Mouse (Mus musculus) neural tube, embryonic 14.5 days (tissue): Measurements from ENCODE around the gene Scgb3a1. TPM values are rescaled to one million over a fixed set of nuclear protein-coding genes. Genes with fewer than 3 reads are reported as not detected.

ENCODE experiments used
- ATAC-seq: fragments of 200-750 bp; cut with Nextera tagmentation; 2 replicates; pipeline ENCODE4 v1.8.0; 2017; ENCODE audit warnings: low read depth, mild to moderate bottlenecking, moderate TSS enrichment, moderate library complexity
- H3K27ac ChIP-seq: fragments of 300-500 bp; sonication (generic); 2 replicates; pipeline ENCODE4 v1.5.1; 2014; ENCODE audit warnings: low read depth, mild to moderate bottlenecking, control low read depth, low read length, moderate library complexity, mixed read lengths
- H3K27me3 ChIP-seq: fragments of 300-500 bp; sonication (generic); 2 replicates; pipeline ENCODE4 v1.6.1; 2014; ENCODE audit warnings: low read length; ENCODE audit not compliant: control insufficient read depth, insufficient read depth
- H3K36me3 ChIP-seq: fragments of 300-500 bp; sonication (generic); 2 replicates; pipeline ENCODE4 v1.6.1; 2014; ENCODE audit warnings: low read length, mixed read lengths; ENCODE audit not compliant: control insufficient read depth, insufficient read depth
- H3K4me1 ChIP-seq: fragments of 300-500 bp; sonication (generic); 2 replicates; pipeline ENCODE4 v1.6.1; 2014; ENCODE audit warnings: low read length; ENCODE audit not compliant: control insufficient read depth, insufficient read depth
- H3K4me2 ChIP-seq: fragments of 300-500 bp; sonication (generic); 2 replicates; pipeline ENCODE4 v1.6.1; 2014; ENCODE audit warnings: mild to moderate bottlenecking, low read depth, low read length, control low read depth
- H3K4me3 ChIP-seq: fragments of 300-500 bp; sonication (generic); 2 replicates; pipeline ENCODE4 v1.5.1; 2014; ENCODE audit warnings: low read depth, low read length, control low read depth, mixed read lengths
- H3K9ac ChIP-seq: fragments of 300-500 bp; sonication (generic); replicated peaks from 2 replicates; pipeline ENCODE4 v1.6.1; 2014; ENCODE audit warnings: low read depth, mild to moderate bottlenecking, control low read depth, low read length, mixed read lengths
- H3K9me3 ChIP-seq: fragments of 300-500 bp; sonication (generic); 2 replicates; pipeline ENCODE4 v1.6.1; 2016; ENCODE audit warnings: low read length; ENCODE audit not compliant: control insufficient read depth
- WGBS: fragments of 180-500 bp; shearing (Covaris S2); extraction: QIAGEN DNeasy Blood & Tissue Kit; methylation state at CpG from one replicate; pipeline ENCODE4 v1.1.7; 2014; 5-methylcytosine and 5-hydroxymethylcytosine counted together
- polyA plus RNA-seq: library from polyadenylated mRNA; unstranded; fragments of >200 nt; fragmentation: Nextera tagmentation; extraction: Ambion mirVana; gene quantifications from 2 replicates; pipeline ENCODE4 v1.2.1, GENCODE M21; 2014

Scgb3a1 gene
- not detected in 2 replicates for polyA plus RNA-seq

DNA sequence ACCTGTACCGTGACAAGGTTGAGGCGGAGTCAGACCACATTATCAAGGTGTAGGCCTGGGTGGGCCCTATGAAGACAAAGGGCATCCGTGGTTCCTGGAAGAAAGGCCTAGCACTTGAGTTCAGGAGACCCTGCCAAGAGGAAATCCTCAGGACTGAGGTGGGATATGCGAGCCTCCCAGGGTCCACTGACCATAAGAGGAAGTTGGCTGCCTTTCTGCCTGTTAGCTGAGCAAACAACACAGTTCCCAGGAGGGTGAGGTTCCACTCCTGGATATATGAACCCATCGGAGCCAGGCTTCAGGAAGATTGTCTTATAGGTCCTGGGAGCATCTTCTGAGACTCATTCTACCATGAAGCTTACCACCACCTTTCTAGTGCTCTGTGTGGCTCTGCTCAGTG, at the start of gene Scgb3a1:
TSS of gene Scgb3a1 (plus strand) at position 301 of the 400 bp plus-strand sequence.
- no peak within 1 kb of the TSS for H3K9ac ChIP-seq
- H3K27ac ChIP-seq = no peak within 1 kb of the TSS
- H3K27me3 ChIP-seq = no peaks in the 10 kb centered on the region
- 0 out of 2 replicates have a peak, but pooled peaks cover under 1% of the 10 kb centered on the region for H3K36me3 ChIP-seq
- no peak for ATAC-seq
- H3K9me3 ChIP-seq = no peaks in the 10 kb centered on the region
- 89% methylated on average over 5 of the region's 5 CpGs for WGBS
- H3K4me3 ChIP-seq = no peak within 1 kb of the TSS
- H3K4me2 ChIP-seq = no peak within 1 kb of the TSS
- no peaks in the 10 kb centered on the region for H3K4me1 ChIP-seq

DNA sequence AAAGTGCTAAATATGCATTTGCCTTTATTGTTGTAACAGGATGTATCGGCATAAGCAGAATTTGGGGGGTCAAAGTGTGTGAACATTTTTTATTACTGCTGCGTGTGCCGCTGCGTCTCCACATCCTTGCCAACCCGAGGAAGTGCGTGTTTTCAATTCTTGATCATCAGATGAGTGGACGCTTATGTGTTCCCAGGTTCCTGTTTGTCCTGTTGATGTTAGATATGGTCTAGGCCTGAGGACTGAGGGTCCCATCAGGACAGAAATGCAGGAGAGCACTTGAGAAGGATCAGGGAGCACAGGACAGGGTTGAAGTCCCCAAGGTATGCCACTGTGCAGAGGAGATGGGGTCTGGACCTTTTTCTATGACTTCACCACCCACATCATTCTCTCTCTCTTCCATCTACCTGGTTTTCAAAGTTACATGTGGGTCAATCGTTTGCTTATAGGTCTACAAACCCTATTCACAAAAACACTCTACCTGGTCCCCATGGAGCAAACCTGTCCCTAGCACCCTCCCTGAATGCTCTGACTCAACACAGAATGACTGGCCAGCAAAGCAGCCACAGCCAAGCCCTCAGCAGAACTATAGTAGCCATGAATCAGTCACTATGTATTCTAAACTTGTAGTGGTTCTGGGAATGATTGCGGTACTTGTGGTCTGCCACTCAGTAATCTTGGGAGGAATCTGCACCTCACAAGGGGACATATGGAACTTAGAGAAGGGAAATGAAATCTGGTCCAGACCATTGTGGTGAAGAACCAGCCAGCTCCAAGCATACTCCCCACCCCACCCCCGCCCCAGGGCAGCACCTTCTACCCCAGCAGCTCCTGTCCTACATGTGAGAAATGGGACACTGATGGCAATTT, 47.3 kb upstream of the Scgb3a1 start:
- Histone ChIP-seq H3K9ac (no peak overlapping the region), H3K27ac (no peak overlapping the region), H3K36me3 (no peaks in the 10 kb centered on the region), H3K9me3 (no peaks in the 10 kb centered on the region), H3K4me3 (no peak overlapping the region), H3K4me2 (no peak overlapping the region), H3K27me3 (no peaks in the 10 kb centered on the region), H3K4me1 (no peaks in the 10 kb centered on the region)
- no peak for ATAC-seq
- 88% methylated on average over 10 of the region's 10 CpGs for WGBS

DNA sequence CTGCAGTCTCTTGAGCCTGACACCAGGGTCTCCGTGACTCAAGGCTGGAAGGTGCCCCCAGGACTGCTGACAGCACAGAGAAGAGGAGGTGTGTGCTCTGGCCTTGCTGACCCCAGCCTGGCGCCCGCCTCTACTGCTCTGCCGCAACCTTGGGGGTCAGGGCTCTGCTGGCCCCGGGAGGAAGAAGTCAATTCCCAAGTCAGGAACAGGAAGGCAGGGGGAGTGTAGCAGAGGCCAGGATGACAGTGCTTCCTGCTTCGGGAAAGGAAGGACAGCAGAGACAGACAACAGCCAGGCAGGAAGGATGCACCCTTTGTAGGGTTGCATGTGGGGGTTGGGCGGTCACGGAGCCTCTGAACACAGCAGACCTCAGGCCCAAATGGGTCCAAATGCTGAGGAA, 44.9 kb upstream of the Scgb3a1 start:
- WGBS = 86% methylated on average over 8 of the region's 8 CpGs
- H3K4me3 ChIP-seq = no peak overlapping the region
- no peaks in the 10 kb centered on the region for H3K9me3 ChIP-seq
- H3K4me2 ChIP-seq = no peak overlapping the region
- no peak overlapping the region for H3K27ac ChIP-seq
- no peaks in the 10 kb centered on the region for H3K36me3 ChIP-seq
- no peaks in the 10 kb centered on the region for H3K27me3 ChIP-seq
- no peak overlapping the region for H3K9ac ChIP-seq
- no peak for ATAC-seq
- H3K4me1 ChIP-seq = no peaks in the 10 kb centered on the region

DNA sequence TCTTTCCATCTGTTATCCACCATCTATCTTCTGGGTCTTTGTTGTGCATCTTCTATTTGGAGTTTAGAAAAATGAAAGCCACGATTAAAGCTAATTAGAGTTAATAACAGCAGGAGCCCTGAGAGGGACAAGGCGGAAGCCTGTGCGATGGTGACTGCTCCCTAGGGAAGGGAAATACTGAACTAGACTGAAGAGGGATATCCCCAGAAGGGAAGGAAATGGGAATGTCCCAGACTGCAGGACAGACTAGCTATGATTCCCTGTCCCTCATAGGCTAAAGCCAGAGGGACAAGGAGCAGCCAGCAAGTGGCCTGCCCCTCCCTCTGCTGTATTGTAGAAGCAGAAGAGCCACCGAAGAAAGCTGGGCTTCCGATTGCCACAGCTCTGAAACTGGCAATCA, 41.5 kb upstream of the Scgb3a1 start:
- H3K27me3 ChIP-seq = no peaks in the 10 kb centered on the region
- no peak overlapping the region for H3K27ac ChIP-seq
- no peaks in the 10 kb centered on the region for H3K36me3 ChIP-seq
- no peak overlapping the region for H3K4me3 ChIP-seq
- no peaks in the 10 kb centered on the region for H3K4me1 ChIP-seq
- no peaks in the 10 kb centered on the region for H3K9me3 ChIP-seq
- no peak overlapping the region for H3K9ac ChIP-seq
- ATAC-seq = no peak
- 68% methylated on average over 5 of the region's 5 CpGs for WGBS
- H3K4me2 ChIP-seq = no peak overlapping the region

DNA sequence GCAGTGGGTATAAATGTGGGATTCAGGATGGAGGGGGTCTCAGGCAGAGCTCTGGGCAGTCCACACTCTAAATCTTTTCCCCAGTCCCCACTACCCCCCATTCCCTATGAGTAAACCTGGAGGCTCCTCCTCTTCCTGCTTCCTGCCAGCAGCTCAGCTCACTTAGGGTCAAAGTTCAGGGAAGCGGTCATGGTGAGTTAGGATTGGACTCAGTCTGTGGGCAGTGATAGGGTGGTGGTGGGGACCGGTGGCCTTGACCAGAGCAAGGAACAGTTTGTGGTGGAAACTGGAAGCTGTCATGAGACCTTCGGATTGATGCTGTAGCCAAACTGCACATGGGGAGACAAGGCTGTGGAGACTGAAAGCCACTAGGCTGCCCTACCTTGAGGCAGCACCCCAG, 39.3 kb upstream of the Scgb3a1 start:
- Histone ChIP-seq H3K4me2 (no peak overlapping the region), H3K9me3 (no peaks in the 10 kb centered on the region), H3K36me3 (no peaks in the 10 kb centered on the region), H3K4me1 (no peaks in the 10 kb centered on the region), H3K9ac (no peak overlapping the region), H3K27me3 (no peaks in the 10 kb centered on the region), H3K4me3 (no peak overlapping the region), H3K27ac (no peak overlapping the region)
- no peak for ATAC-seq
- WGBS = 88% methylated on average over 3 of the region's 3 CpGs

DNA sequence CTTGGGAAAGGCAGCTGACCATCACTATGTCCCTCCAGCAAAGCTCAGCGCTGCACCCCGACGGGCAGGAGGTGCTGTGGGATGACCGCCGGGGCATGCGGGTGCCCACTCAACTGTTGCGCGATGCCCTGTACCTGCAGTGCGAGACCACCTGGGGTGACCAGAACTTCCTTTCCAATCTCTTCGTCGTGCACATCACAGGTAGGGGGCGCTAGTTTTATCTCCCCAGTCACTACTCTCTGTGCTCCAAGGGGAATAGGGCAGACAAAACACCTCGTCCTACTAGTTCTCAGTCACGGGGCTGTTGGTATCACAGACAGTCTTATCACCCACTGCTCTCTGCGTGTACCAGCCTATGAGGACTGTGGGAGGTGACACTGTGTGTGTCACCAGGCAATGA, 37.5 kb upstream of the Scgb3a1 start:
- Histone ChIP-seq H3K36me3 (no peaks in the 10 kb centered on the region), H3K27ac (no peak overlapping the region), H3K4me3 (no peak overlapping the region), H3K27me3 (no peaks in the 10 kb centered on the region), H3K9ac (no peak overlapping the region), H3K4me1 (no peaks in the 10 kb centered on the region), H3K4me2 (no peak overlapping the region), H3K9me3 (no peaks in the 10 kb centered on the region)
- no peak for ATAC-seq
- WGBS = 71% methylated on average over 15 of the region's 15 CpGs

DNA sequence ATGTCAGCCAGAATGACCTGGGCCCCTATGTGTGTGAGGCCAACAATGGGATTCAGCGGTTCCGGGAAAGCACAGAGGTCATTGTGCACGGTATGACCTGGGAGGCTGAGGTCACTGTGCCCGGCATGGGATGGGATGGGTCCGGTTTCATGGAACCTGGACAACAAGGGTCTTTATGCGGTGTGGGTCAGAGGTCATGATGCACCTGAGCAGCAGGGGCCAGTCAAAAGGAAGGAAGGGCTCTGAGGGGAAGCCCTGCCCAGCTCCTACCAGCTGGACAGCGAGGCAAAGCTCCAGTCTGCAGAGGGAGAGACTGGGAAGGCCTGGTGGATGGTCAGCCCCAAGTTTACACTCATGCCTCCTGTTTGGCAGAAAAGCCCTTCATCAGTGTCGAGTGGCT, 36.7 kb upstream of the Scgb3a1 start:
- 71% methylated on average over 8 of the region's 8 CpGs for WGBS
- H3K27me3 ChIP-seq = no peaks in the 10 kb centered on the region
- H3K9me3 ChIP-seq = no peaks in the 10 kb centered on the region
- H3K4me3 ChIP-seq = no peak overlapping the region
- no peak overlapping the region for H3K27ac ChIP-seq
- ATAC-seq = no peak
- H3K4me2 ChIP-seq = no peak overlapping the region
- H3K9ac ChIP-seq = no peak overlapping the region
- H3K4me1 ChIP-seq = no peaks in the 10 kb centered on the region
- H3K36me3 ChIP-seq = no peaks in the 10 kb centered on the region

DNA sequence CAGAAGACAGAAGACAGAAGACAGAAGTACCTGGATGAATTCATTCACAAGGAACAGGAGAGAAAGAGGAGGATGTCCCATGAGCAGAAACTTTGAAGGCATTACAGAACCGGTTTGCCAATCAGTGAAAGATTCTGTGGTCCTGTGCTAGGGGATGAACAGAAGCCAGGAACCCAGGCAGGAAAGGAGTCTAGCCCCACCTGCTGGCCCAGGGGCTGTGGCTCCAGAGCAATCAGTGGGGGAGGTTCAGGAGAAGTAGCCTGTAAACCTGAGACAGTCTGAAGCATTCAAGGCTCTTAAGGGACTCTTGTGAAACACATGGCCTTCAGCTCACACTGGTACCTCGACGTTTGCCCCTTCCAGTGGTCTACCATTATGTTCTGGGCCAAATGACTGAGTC, 32.3 kb upstream of the Scgb3a1 start:
- no peak for ATAC-seq
- Histone ChIP-seq H3K4me3 (no peak overlapping the region), H3K27me3 (peaks cover 16% of the 10 kb centered on the region), H3K36me3 (no peaks in the 10 kb centered on the region), H3K9ac (no peak overlapping the region), H3K9me3 (no peaks in the 10 kb centered on the region), H3K4me1 (no peaks in the 10 kb centered on the region), H3K27ac (no peak overlapping the region), H3K4me2 (no peak overlapping the region)
- WGBS = 27% methylated on average over 3 of the region's 3 CpGs

DNA sequence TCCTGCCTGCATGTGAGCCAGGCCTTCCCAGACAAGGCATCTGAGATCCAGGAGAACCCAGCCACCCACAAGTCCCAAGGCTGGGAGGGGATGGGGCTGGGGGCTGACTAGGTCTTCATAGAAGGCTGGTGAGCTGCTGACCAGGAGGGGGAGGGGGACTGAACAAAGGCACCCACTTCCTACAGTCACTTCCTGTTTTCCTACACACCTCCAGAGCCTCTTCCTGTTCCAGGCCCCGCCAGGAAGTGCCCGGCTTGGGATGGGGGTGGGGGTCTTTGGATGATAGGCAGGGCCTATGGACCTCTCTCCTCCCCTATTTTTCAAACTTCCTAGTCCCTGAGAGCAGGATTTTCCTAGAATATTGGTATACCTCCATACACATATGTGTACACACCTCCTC, 31.2 kb upstream of the Scgb3a1 start:
- Histone ChIP-seq H3K4me2 (no peak overlapping the region), H3K9ac (no peak overlapping the region), H3K4me1 (no peaks in the 10 kb centered on the region), H3K27me3 (peaks cover 16% of the 10 kb centered on the region), H3K36me3 (no peaks in the 10 kb centered on the region), H3K4me3 (no peak overlapping the region), H3K27ac (no peak overlapping the region), H3K9me3 (no peaks in the 10 kb centered on the region)
- 87% methylated on average over 2 of the region's 2 CpGs for WGBS
- ATAC-seq = no peak
